Mouse (Mus musculus): Measurements from ENCODE around the gene Dus4l.

- TF ChIP-seq E2F4 (IDR thresholded peaks at IDR 0.05; ENCODE audit: insufficient replicate concordance, low read depth, low read length) (no peak), USF1 (IDR thresholded peaks at IDR 0.05; ENCODE audit: low read depth, low read length) (no peak), ELF1 (IDR thresholded peaks at IDR 0.05; ENCODE audit: low read depth, low read length) (no peak), MAZ (IDR thresholded peaks at IDR 0.05; ENCODE audit: low read depth, low read length) (no peak), HCFC1 (IDR thresholded peaks at IDR 0.05; ENCODE audit: low read depth, low read length) (no peak), EP300 (IDR thresholded peaks at IDR 0.05; ENCODE audit: low read length) (no peak), CTCF (conservative IDR thresholded peaks at IDR 0.05 in 1 of 2, IDR thresholded peaks at IDR 0.05 in 1 of 2; ENCODE audit: low read depth in 2 of 2, low read length in 2 of 2) (no peak), RAD21 (IDR thresholded peaks at IDR 0.05; ENCODE audit: low read depth, low read length) (no peak), MEF2A (IDR thresholded peaks at IDR 0.05; ENCODE audit: borderline replicate concordance, low read depth, low read length) (no peak), MYC (IDR thresholded peaks at IDR 0.05; ENCODE audit: low read depth, low read length) (no peak), MAX (IDR thresholded peaks at IDR 0.05; ENCODE audit: low read length) (no peak), POLR2A (IDR thresholded peaks at IDR 0.05; ENCODE audit: low read depth, low read length) (no peak), CHD1 (IDR thresholded peaks at IDR 0.05; ENCODE audit: low read depth, low read length) (no peak), ZC3H11A (IDR thresholded peaks at IDR 0.05; ENCODE audit: low read depth, low read length) (no peak)
Observed at GRCm38 (mm10) chr12:31653611-31654010, 1.0 kb downstream of the Dus4l start.
